Mouse (Mus musculus) neural tube, embryonic 12.5 days (tissue): ENCODE results near the gene Mmp3. TPM values are rescaled to one million over a fixed set of nuclear protein-coding genes. Genes with fewer than 3 reads are reported as not detected.
"Not testable (repeated sequence)": the region's sequence is repeated elsewhere in the genome, so short reads cannot be mapped to it uniquely, and the experiment has no call there.

ENCODE experiments used
- ATAC-seq: fragments of 200-750 bp; cut with Nextera tagmentation; 2 replicates; pipeline ENCODE4 v1.8.0; 2017; ENCODE audit warnings: low read depth, mild to moderate bottlenecking, moderate TSS enrichment, moderate library complexity; ENCODE audit not compliant: low FRiP score
- H3K27ac ChIP-seq: fragments of 300-500 bp; sonication (generic); 2 replicates; pipeline ENCODE4 v1.5.1; 2016
- H3K27me3 ChIP-seq: fragments of 300-500 bp; sonication (generic); replicated peaks from 2 replicates; pipeline ENCODE4 v1.6.1; 2016; ENCODE audit warnings: mild to moderate bottlenecking
- H3K36me3 ChIP-seq: fragments of 300-500 bp; sonication (generic); 2 replicates; pipeline ENCODE4 v1.6.1; 2016; ENCODE audit warnings: mild to moderate bottlenecking
- H3K4me1 ChIP-seq: fragments of 300-500 bp; sonication (generic); 2 replicates; pipeline ENCODE4 v1.6.1; 2016
- H3K4me2 ChIP-seq: fragments of 300-500 bp; sonication (generic); replicated peaks from 2 replicates; pipeline ENCODE4 v1.6.1; 2016; ENCODE audit warnings: mild to moderate bottlenecking
- H3K4me3 ChIP-seq: fragments of 300-500 bp; sonication (generic); 2 replicates; pipeline ENCODE4 v1.5.1; 2016
- H3K9ac ChIP-seq: fragments of 300-500 bp; sonication (generic); 2 replicates; pipeline ENCODE4 v1.6.1; 2016; ENCODE audit warnings: mild to moderate bottlenecking
- H3K9me3 ChIP-seq: fragments of 300-500 bp; sonication (generic); 2 replicates; pipeline ENCODE4 v1.6.1; 2016; ENCODE audit warnings: mild to moderate bottlenecking
- WGBS: fragments of 180-500 bp; shearing (Covaris S2); methylation state at CpG from one replicate; pipeline ENCODE4 v1.1.7; 2016; 5-methylcytosine and 5-hydroxymethylcytosine counted together
- polyA plus RNA-seq: library from polyadenylated mRNA; unstranded; fragments of >200 nt; fragmentation: Nextera tagmentation; extraction: Ambion mirVana; gene quantifications from 2 replicates; pipeline ENCODE4 v1.2.1, GENCODE M21; 2016

Gene Mmp3
- not detected in 2 replicates for polyA plus RNA-seq

DNA sequence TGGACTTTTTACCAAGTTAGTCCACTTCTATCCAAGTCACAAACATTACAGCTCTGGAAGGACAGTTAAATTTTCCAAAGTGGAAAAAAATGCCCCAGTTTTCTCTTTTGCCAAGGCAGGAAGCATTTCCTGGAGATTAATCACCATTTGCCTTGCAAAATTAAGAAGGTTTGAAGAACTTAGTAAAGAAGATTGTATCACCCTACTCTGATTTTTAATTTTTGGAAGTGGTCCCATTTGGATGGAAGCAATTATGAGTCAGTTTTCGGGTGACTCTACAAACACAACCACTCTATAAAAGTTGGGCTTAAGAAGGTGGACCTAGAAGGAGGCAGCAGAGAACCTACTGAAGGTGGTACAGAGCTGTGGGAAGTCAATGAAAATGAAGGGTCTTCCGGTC is at the start of gene Mmp3:
Gene Mmp3, plus strand, starts transcription at position 301 of the 400 bp plus-strand sequence.
- Histone ChIP-seq H3K4me3 (no peak within 1 kb of the TSS), H3K4me2 (no peak within 1 kb of the TSS), H3K27me3 (no peaks in the 10 kb centered on the region), H3K4me1 (no peaks in the 10 kb centered on the region), H3K36me3 (no peaks in the 10 kb centered on the region), H3K9ac (no peak within 1 kb of the TSS), H3K27ac (no peak within 1 kb of the TSS), H3K9me3 (no peaks in the 10 kb centered on the region)
- no peak for ATAC-seq
- WGBS, result 89% methylated on average over 2 of the region's 2 CpGs

DNA sequence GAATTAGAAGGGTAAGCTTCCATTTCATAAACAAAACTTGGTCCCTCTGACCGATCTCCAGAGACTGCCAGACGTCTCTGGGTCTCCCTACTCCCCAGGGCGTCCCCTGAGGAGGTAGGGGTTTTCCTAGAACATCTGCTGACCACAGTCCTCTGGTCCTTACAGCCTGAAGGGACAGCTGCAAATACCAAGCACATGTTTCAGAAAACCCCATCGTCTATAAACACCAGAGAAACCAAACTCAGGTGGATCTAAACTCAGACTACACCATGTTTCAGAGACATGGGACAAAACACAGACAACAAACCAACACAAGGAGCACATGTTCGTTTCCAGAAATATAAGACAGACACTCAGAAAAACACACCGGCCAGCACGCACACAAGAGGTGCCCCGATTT is 49.1 kb upstream of the Mmp3 start:
- not testable (repeated sequence) for H3K4me1 ChIP-seq, ATAC-seq, H3K4me2 ChIP-seq, H3K27me3 ChIP-seq, H3K9me3 ChIP-seq, H3K36me3 ChIP-seq, H3K27ac ChIP-seq, H3K4me3 ChIP-seq, H3K9ac ChIP-seq
- 87% methylated on average over 8 of the region's 8 CpGs for WGBS

DNA sequence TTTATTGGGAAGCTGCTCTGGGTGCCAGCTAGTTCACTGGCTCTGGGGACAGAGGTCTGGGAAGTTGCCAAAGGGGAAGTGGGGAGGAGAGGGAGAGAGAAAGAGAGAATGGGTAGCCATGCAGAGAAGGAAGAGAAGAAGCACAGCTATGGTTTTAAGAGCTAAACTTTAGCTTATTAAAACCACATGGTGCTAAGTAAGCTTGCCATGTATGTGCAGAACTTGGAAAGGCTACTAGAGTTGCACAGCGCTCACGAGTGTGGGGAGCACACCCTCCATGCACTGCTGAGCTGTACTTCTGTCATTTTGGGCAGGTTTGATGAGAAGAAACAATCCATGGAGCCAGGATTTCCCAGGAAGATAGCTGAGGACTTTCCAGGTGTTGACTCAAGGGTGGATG is 7.7 kb downstream of the Mmp3 start:
- no peaks in the 10 kb centered on the region for H3K4me1 ChIP-seq
- WGBS, result 88% methylated on average over 2 of the region's 2 CpGs
- H3K36me3 ChIP-seq, result no peaks in the 10 kb centered on the region
- H3K9me3 ChIP-seq, result no peaks in the 10 kb centered on the region
- H3K4me2 ChIP-seq, result no peak overlapping the region
- H3K9ac ChIP-seq, result no peak overlapping the region
- no peak overlapping the region for H3K4me3 ChIP-seq
- no peaks in the 10 kb centered on the region for H3K27me3 ChIP-seq
- ATAC-seq, result no peak
- H3K27ac ChIP-seq, result no peak overlapping the region

DNA sequence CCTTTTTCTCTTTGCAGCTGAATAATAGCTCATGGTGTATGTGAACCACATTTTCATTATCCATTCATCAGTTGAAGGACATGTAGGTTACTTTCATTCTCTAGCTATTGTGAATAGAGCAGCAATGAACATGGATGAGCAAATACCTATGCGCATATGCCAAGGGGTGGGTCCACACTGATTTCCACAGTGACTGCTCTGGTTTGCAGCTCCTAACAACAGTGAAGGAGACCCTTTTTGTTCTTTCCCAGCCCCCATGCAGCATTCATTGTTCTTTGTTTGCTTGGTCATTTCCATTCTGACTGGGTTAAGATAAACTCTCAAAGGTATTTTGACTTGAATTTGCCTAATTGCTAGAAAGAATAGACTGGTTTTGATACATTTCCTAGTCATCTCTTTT is 24.6 kb downstream of the Mmp3 start:
- Histone ChIP-seq H3K9ac (no peak overlapping the region), H3K4me1 (no peaks in the 10 kb centered on the region), H3K36me3 (no peaks in the 10 kb centered on the region), H3K27me3 (no peaks in the 10 kb centered on the region), H3K4me2 (no peak overlapping the region), H3K27ac (no peak overlapping the region), H3K4me3 (no peak overlapping the region), H3K9me3 (no peaks in the 10 kb centered on the region)
- 92% methylated on average over 1 of the region's 1 CpGs for WGBS
- no peak for ATAC-seq

DNA sequence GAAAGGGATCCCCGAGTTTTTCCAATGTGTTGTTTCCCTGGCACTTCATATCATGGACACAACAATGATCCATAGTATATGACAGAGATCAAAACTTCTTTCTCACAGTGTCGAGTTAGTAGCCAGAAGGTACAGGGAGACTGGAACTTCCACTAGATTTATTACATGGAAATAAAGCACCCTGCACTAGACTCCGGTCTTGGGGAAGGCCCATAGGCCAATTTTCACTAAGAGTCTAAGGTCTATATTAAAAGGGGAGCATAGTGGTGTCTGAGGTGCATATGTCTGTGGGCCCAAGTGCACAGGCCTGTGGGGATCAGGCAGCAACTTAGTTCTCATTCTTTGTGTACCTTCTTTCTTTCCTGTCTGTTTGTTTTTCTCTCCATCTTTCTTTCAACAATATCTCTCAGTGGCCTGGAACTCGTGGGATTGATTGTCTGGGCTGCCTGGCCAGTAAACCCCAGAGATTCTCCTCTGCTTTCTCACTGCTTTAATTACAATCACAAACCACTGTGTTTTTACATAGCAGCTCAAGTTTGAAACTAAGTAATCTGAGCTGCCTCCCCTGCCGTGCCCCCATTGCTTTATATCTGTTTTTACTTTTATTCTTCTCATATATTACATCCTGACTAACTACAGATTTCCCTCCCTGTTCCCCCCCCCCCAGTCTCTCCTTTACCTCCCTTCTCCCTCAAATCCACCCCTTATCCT is 38.2 kb downstream of the Mmp3 start:
- Histone ChIP-seq H3K27me3 (no peaks in the 10 kb centered on the region), H3K4me2 (no peak overlapping the region), H3K27ac (no peak overlapping the region), H3K4me1 (no peaks in the 10 kb centered on the region), H3K36me3 (no peaks in the 10 kb centered on the region), H3K9ac (no peak overlapping the region), H3K4me3 (no peak overlapping the region), H3K9me3 (no peaks in the 10 kb centered on the region)
- ATAC-seq, result no peak
- 69% methylated on average over 5 of the region's 5 CpGs for WGBS

DNA sequence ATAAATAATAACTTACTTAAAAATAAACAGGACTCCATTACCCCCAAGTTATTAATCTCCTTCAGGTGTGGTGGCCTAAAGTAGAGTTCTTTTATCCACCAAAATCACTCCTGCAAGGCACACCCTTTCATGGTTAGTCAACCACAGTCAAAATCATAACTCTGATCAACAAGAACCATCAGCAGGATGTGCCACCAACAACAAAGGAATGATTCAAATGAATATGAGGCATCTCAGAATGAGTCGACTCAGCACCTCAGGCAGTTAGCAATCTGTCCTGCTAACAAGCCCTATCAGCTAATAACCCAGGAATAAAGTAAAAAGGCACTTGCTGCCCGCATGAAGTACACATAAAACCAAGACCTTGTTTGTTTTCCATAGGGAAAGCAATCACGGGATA is 55.5 kb downstream of the Mmp3 start:
- no peak overlapping the region for H3K27ac ChIP-seq
- no peaks in the 10 kb centered on the region for H3K9me3 ChIP-seq
- no peak overlapping the region for H3K4me2 ChIP-seq
- no peaks in the 10 kb centered on the region for H3K4me1 ChIP-seq
- 80% methylated on average over 3 of the region's 3 CpGs for WGBS
- no peaks in the 10 kb centered on the region for H3K27me3 ChIP-seq
- H3K36me3 ChIP-seq, result no peaks in the 10 kb centered on the region
- no peak overlapping the region for H3K9ac ChIP-seq
- ATAC-seq, result no peak
- no peak overlapping the region for H3K4me3 ChIP-seq

DNA sequence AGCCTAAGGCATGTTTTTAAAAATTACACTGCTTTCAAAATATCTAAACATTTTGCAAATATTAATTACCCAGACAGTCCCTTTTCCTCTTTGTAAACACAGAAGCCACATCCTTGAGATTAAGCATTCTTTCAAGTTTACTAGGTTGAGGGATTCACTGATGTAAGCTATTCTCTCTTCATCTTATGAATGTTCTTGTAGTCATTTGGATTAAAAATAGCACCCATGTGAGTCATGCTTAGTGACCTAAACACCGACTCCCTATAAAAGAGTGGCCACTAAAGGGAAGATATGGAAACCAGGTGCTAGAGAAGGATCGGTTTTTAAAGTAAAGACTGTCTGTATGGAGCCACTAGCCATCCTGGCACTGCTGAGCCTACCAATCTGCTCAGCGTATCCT is 56.4 kb downstream of the Mmp3 start, which contains the start of gene Mmp10:
Gene Mmp10, plus strand, starts transcription at position 302 of the 400 bp plus-strand sequence.
- no peak for ATAC-seq

More for the DNA sequence above, 56.4 kb downstream of the Mmp3 start, which contains the start of gene Mmp10:
- H3K27ac ChIP-seq, result no peak within 1 kb of the TSS
- no peaks in the 10 kb centered on the region for H3K27me3 ChIP-seq
- no peaks in the 10 kb centered on the region for H3K36me3 ChIP-seq
- H3K4me1 ChIP-seq, result no peaks in the 10 kb centered on the region
- no peak within 1 kb of the TSS for H3K9ac ChIP-seq
- no peaks in the 10 kb centered on the region for H3K9me3 ChIP-seq
- no peak within 1 kb of the TSS for H3K4me3 ChIP-seq
- WGBS, result 90% methylated on average over 3 of the region's 3 CpGs
- H3K4me2 ChIP-seq, result no peak within 1 kb of the TSS

Other genes with a start within 250 kb of the Mmp3 start
- gene Mmp13, start 173.3 kb upstream of the Mmp3 start, polyA plus RNA-seq, result not detected in 2 replicates
- gene Mmp12, start 101.4 kb upstream of the Mmp3 start, polyA plus RNA-seq, result not detected in 2 replicates
- gene Mmp1b, start 57.8 kb upstream of the Mmp3 start, polyA plus RNA-seq, result not detected in 2 replicates
- not detected in 2 replicates for gene Mmp10, start 56.5 kb downstream of the Mmp3 start, polyA plus RNA-seq
- 0.20 and 0.23 TPM in 2 replicates for gene Mmp8, start 112.6 kb downstream of the Mmp3 start, polyA plus RNA-seq
- gene Mmp27, start 125.6 kb downstream of the Mmp3 start, polyA plus RNA-seq, result not detected in 2 replicates
- gene Mmp20, start 182.4 kb downstream of the Mmp3 start, polyA plus RNA-seq, result not detected in 2 replicates
- gene Mmp7, start 246.3 kb downstream of the Mmp3 start, polyA plus RNA-seq, result not detected in 2 replicates